Mouse (Mus musculus): ENCODE results near the gene Fcgr1.

DNA sequence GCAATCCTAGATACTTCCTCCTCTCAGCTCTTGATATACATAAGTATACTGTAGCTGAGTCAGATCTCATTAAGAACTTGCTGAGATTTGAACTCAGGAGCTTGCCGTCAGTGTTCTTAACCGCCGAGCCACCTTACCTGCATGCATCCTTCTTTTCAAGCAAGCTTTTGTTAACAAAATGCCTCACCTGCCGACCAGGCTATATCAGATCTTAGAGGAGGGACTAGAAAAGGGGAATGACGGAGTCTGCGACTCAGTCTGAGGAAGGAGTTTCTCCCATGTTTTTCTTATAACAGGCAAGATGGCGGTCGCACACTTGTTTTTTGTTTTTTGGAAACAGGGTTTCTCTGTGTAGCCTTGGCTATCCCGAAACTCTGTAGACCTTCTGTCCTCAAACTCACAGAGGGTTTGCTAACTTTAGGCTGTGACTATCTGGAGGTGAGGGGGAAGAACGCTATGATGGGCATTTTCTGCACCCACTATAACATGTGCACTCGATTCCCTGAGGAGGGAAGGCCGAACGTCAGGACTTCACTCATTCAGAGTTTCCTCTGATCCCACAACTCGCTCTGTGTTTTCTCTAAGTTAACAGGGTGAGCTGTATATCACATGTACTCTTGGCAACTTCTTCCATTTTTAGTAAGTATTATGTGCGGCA lies 35.1 kb upstream of the Fcgr1 start:
- TF ChIP-seq TAL1 (IDR thresholded peaks at IDR 0.05; ENCODE audit: low read length) (no peak), GATA1 (IDR thresholded peaks at IDR 0.05; ENCODE audit: low read length) (no peak)

Measured in erythroblast, embryonic 14.5 days (primary cell).